Mouse (Mus musculus) liver, embryonic 15.5 days (tissue): ENCODE data around the gene Rtn4ip1. TPM values are rescaled to one million over a fixed set of nuclear protein-coding genes. Genes with fewer than 3 reads are reported as not detected.
A peak's percentile ranks its signal among the peaks of the same experiment; 100 is the strongest.
"Not testable (repeated sequence)": the region's sequence is repeated elsewhere in the genome, so short reads cannot be mapped to it uniquely, and the experiment has no call there.

ENCODE experiments used
- ATAC-seq: fragments of 200-750 bp; cut with Nextera tagmentation; 2 replicates; pipeline ENCODE4 v1.8.0; 2017; ENCODE audit warnings: moderate number of reproducible peaks, mild to moderate bottlenecking, moderate library complexity; ENCODE audit not compliant: insufficient read depth
- H3K27ac ChIP-seq: fragments of 300-500 bp; sonication (generic); replicated peaks from 2 replicates; pipeline ENCODE4 v1.5.1; 2015; ENCODE audit warnings: mild to moderate bottlenecking, inconsistent platforms
- H3K27me3 ChIP-seq: fragments of 300-500 bp; sonication (generic); 2 replicates; pipeline ENCODE4 v1.6.1; 2015; ENCODE audit warnings: mild to moderate bottlenecking, inconsistent platforms
- H3K36me3 ChIP-seq: fragments of 300-500 bp; sonication (generic); replicated peaks from 2 replicates; pipeline ENCODE4 v1.6.1; 2015; ENCODE audit warnings: moderate library complexity, mild to moderate bottlenecking, inconsistent platforms
- H3K4me1 ChIP-seq: fragments of 300-500 bp; sonication (generic); replicated peaks from 2 replicates; pipeline ENCODE4 v1.6.1; 2015; ENCODE audit warnings: inconsistent platforms
- H3K4me2 ChIP-seq: fragments of 300-500 bp; sonication (generic); 2 replicates; pipeline ENCODE4 v1.6.1; 2015; ENCODE audit warnings: moderate library complexity, mild to moderate bottlenecking, inconsistent platforms
- H3K4me3 ChIP-seq: fragments of 300-500 bp; sonication (generic); replicated peaks from 2 replicates; pipeline ENCODE4 v1.5.1; 2015; ENCODE audit warnings: mild to moderate bottlenecking, inconsistent platforms
- H3K9ac ChIP-seq: fragments of 300-500 bp; sonication (generic); 2 replicates; pipeline ENCODE4 v1.6.1; 2015; ENCODE audit warnings: moderate library complexity, mild to moderate bottlenecking, inconsistent platforms
- H3K9me3 ChIP-seq: fragments of 300-500 bp; sonication (generic); replicated peaks from 2 replicates; pipeline ENCODE4 v1.6.1; 2016; ENCODE audit warnings: inconsistent platforms
- whole genome bisulfite sequencing: fragments of 180-500 bp; shearing (Covaris S2); methylation state at CpG from one replicate; pipeline ENCODE4 v1.1.7; 2015; ENCODE audit warnings: mixed read lengths; ENCODE audit not compliant: insufficient replicate concordance; 5-methylcytosine and 5-hydroxymethylcytosine counted together
- polyA plus RNA-seq: library from polyadenylated mRNA; unstranded; fragments of >200 nt; fragmentation: Nextera tagmentation; extraction: Ambion mirVana; gene quantifications from 2 replicates; pipeline ENCODE4 v1.2.1, GENCODE M21; 2015

The Rtn4ip1 gene
- polyA plus RNA-seq, 1 experiment from 2014 or later: 10.4 TPM

DNA sequence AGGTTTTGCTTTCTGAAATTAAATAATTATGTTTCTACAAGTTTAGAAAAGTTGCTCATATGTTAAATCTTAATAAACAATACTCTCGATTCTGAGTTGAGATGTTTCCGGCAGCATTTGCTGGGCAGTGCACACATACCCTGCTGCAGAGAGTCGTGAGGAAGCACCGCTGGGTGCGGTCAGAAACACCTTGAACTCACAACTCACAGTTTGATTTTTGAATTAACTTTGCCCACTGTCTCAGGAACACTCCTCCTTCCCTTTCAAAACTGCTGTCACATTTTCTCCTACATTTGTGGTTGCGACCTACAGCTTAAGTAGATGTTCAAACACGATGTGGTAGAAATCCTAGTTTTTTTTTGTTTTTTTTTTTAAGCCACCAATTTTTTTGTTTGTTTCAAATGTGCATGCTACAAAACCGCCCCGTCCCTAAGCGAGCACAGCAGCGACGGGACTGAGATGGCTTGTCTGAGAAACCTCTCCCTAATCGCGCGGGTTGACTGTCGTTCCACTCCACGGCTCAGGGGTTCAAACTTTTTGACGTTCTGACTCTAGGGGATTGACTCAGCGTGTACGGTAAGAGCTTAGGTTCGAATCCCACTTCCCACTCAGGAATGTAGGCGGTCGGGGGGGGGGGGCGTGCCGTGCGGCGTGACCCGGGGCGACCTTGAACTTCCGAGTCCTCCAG, 580 bp upstream of the Rtn4ip1 start:
- 4% methylated on average over 30 of the region's 30 CpGs for WGBS
- Histone ChIP-seq H3K27me3 (no peaks in the 10 kb centered on the region), H3K4me3 (peak overlapping the region; percentile 93), H3K9ac (peak overlapping the region; percentile 68), H3K4me1 (peaks cover 26% of the 10 kb centered on the region), H3K27ac (0 out of 2 replicates have a peak overlapping the region, but pooled peaks have one; percentile 38), H3K4me2 (peak overlapping the region; percentile 83), H3K9me3 (no peaks in the 10 kb centered on the region), H3K36me3 (no peaks in the 10 kb centered on the region)
- peak; percentile 56 for ATAC-seq

DNA sequence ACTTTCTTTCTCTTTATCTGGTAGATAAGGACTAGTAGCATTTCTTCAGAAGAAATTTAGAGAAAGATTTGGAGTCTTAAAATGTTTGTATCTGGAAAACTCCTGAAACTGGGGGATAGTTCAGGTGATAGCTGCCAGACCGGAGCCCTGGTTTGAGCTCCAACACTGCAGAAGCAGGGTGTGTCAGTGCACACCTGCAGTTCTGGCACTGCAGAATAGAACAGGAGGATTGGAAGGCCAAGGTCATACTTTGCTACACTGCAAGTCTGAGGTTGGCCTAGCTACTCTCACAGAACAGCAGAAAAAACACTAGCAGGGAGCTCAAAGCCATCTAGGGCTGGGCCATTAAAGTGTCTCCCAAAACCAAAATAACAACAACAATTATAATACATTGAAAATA, 3.0 kb downstream of the Rtn4ip1 start:
- no peaks in the 10 kb centered on the region for H3K9me3 ChIP-seq
- H3K36me3 ChIP-seq: no peaks in the 10 kb centered on the region
- no peak overlapping the region for H3K4me2 ChIP-seq
- no peak for ATAC-seq
- H3K4me3 ChIP-seq: no peak overlapping the region
- peaks cover 21% of the 10 kb centered on the region for H3K4me1 ChIP-seq
- no peak overlapping the region for H3K9ac ChIP-seq
- no peaks in the 10 kb centered on the region for H3K27me3 ChIP-seq
- 78% methylated on average over 1 of the region's 1 CpGs for WGBS
- H3K27ac ChIP-seq: no peak overlapping the region

DNA sequence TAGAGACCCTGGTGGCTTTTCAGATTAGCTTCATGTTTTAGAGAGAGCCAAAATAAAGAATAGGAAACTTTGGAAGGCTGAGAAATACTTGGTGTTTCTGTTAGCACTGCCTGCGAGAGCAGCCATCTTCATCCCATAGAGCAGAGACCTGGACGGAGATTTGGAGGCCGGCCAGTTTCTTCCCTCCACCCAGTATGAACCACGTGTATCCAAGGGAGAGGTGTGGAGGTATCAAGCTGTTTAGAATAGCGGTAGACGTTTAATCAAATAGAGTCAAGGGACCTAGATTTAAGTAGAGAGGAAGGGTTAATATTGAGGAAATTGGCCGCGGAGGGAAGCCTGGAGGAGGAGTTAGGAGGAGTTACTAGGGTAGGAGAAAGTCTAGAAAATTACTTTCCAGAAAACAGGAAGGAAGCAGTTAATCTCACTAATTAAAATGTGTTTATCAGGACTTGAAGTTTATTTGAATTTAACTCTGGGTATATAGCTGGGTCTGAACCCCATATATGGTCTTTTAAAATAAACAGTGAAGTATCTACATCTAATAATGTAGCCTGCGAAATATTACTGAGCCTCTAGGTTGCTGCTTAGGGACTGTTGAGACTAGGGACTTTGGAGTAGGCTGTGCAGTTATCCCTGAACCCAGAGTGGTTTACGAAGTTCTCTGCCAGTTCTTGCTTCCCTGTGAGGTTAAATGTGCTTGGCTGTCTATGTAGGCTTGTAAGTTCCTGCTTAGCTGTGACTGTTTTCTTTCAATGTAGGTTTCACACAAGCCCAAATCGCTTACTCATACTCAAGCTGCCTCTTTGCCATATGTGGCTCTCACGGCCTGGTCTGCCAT, 8.6 kb downstream of the Rtn4ip1 start:
- H3K4me2 ChIP-seq: no peak overlapping the region
- H3K36me3 ChIP-seq: peaks cover 6% of the 10 kb centered on the region; the same call in 1 of the 2 replicates
- no peak overlapping the region for H3K4me3 ChIP-seq
- WGBS: 64% methylated on average over 12 of the region's 12 CpGs
- ATAC-seq: no peak
- no peak overlapping the region for H3K27ac ChIP-seq
- H3K27me3 ChIP-seq: no peaks in the 10 kb centered on the region
- 0 out of 2 replicates have a peak, but pooled peaks cover 4% of the 10 kb centered on the region for H3K4me1 ChIP-seq
- no peaks in the 10 kb centered on the region for H3K9me3 ChIP-seq
- no peak overlapping the region for H3K9ac ChIP-seq

DNA sequence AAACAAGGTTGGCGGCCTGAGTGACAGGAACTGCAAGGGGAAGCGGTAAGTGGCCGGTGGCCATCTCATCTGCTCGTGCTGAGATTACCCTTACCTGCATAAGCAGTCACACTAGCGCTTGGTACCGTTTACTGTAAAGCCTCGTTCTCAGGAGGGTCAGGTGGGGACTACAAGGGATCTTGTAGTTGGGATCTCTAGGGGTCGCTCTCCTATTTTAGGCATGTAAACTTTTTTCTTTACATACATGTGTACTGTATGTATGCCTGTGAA, 9.2 kb downstream of the Rtn4ip1 start:
- Histone ChIP-seq H3K4me2 (no peak overlapping the region), H3K27me3 (no peaks in the 10 kb centered on the region), H3K36me3 (peaks cover 6% of the 10 kb centered on the region; the same call in 1 of the 2 replicates), H3K4me3 (no peak overlapping the region), H3K27ac (no peak overlapping the region), H3K9ac (no peak overlapping the region), H3K4me1 (0 out of 2 replicates have a peak, but pooled peaks cover 4% of the 10 kb centered on the region), H3K9me3 (no peaks in the 10 kb centered on the region)
- 66% methylated on average over 8 of the region's 8 CpGs for WGBS
- ATAC-seq: no peak

DNA sequence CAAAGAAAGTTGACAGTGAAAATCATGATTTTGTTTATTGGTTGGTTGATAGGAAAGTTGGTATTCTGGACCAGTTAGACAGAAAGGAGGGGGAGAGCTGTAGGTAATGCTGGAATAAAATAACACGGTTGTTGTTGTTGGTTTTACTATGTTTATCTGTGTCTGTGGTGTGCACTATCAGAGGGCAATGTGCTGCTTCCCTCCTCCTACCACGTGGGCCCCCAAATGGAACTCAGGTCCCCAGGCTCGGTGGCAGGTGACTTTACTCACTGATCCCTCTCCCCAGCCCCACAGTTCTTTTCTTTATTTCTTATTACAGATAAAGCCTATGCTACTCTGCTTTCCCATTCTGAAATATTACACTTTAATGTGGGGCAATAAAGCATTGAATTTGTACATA, 10.6 kb downstream of the Rtn4ip1 start:
- Histone ChIP-seq H3K9ac (no peak overlapping the region), H3K36me3 (peaks cover 6% of the 10 kb centered on the region; the same call in 1 of the 2 replicates), H3K9me3 (no peaks in the 10 kb centered on the region), H3K27ac (no peak overlapping the region), H3K4me3 (no peak overlapping the region), H3K4me1 (0 out of 2 replicates have a peak, but pooled peaks cover 4% of the 10 kb centered on the region), H3K27me3 (no peaks in the 10 kb centered on the region), H3K4me2 (no peak overlapping the region)
- ATAC-seq: no peak
- 17% methylated on average over 3 of the region's 3 CpGs for WGBS

DNA sequence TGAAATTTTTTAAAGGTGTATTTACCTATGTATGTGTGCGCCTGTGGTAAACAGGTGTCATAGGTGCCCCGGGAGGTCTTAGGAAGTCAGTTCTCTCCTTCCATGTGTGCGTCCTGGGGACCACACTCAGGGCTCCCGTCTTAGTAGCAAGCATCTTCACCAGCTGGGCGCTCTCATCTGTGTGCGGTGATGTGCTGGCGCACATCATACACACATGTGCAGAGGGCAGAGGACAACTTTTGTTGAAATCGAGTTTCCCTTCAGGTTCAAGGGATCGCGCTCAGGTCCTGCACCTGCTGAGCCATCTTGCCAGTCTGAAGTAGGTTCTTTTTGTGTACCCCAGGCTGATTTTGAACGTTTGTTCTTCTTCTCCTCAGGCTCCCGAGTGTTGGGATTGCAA, 14.6 kb downstream of the Rtn4ip1 start:
- Histone ChIP-seq H3K27me3 (no peaks in the 10 kb centered on the region), H3K27ac (no peak overlapping the region), H3K4me2 (no peak overlapping the region), H3K9ac (no peak overlapping the region), H3K36me3 (0 out of 2 replicates have a peak, but pooled peaks cover under 1% of the 10 kb centered on the region), H3K4me1 (0 out of 2 replicates have a peak, but pooled peaks cover 4% of the 10 kb centered on the region), H3K4me3 (no peak overlapping the region), H3K9me3 (no peaks in the 10 kb centered on the region)
- no peak for ATAC-seq
- 79% methylated on average over 12 of the region's 12 CpGs for WGBS

DNA sequence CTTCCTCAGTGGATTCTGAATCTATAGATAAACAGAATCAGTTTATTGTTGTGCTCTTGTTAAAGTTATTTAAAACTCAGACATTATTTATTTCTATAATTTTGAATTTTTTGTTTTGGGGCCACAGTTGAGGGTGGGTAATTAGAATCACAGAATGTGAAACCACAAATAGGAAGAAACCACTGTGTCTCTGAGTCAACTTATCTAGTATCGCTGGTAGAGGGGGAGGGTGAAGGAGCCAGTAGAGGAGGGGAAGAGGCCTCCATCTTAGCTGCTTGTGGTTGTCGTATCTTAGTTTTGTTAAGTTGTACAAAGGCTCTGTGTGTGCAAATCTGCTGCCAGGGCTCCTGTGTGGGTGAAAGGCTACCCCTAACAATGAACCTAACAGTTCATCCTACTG, 15.1 kb downstream of the Rtn4ip1 start:
- Histone ChIP-seq H3K36me3 (no peaks in the 10 kb centered on the region), H3K9ac (no peak overlapping the region), H3K4me2 (no peak overlapping the region), H3K4me1 (0 out of 2 replicates have a peak, but pooled peaks cover 4% of the 10 kb centered on the region), H3K4me3 (no peak overlapping the region), H3K27ac (no peak overlapping the region), H3K9me3 (no peaks in the 10 kb centered on the region), H3K27me3 (no peaks in the 10 kb centered on the region)
- no peak for ATAC-seq
- WGBS: 20% methylated on average over 2 of the region's 2 CpGs

DNA sequence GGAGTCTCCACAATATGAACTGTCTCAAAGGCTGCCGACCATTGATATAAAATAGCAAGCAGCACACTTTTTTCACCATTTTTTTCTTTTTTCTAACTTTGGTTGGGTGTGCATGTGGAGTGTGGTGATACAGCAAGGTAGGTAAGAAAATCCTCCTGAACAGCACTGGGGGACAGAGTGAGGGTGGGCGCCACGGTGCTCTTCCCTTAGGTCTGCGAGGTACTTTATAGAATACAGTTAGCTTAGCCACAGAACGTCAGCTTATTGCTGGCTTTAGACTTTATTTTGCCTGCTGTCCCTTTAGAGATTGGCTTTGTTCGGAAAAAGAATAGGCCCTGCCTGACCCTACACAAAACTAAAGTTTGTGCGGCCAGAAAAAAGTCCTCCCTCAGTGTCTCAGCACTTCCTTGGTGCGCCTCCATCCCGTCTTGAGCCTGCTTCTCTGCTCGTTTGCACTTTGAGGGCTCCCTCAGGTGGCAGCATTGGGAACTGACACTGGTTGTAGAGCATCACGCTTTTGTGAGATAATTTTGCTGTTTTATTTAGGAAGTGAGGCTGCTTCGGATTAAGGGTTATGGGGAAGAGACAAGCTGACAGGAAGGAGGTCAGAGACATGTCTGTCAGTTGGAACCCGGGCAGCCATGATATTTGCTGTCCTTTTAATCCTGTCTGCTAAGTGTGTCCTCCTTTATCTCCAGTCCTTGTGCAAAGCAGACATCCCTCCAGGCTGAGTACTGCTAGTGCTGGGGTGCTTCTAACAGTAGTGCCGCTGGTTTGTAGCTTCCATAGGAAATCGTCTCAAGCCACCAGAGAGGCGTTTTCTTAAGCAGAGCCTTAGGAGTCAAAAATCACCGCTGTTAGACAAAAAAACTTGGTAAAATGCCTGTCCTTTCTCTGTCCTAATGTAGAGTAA, 17.3 kb downstream of the Rtn4ip1 start:
- H3K36me3 ChIP-seq: 0 out of 2 replicates have a peak, but pooled peaks cover 4% of the 10 kb centered on the region
- no peaks in the 10 kb centered on the region for H3K4me1 ChIP-seq
- no peak overlapping the region for H3K4me3 ChIP-seq
- no peaks in the 10 kb centered on the region for H3K9me3 ChIP-seq
- WGBS: 40% methylated on average over 17 of the region's 17 CpGs
- no peak overlapping the region for H3K4me2 ChIP-seq
- no peak overlapping the region for H3K9ac ChIP-seq
- H3K27me3 ChIP-seq: no peaks in the 10 kb centered on the region
- H3K27ac ChIP-seq: no peak overlapping the region
- no peak for ATAC-seq

DNA sequence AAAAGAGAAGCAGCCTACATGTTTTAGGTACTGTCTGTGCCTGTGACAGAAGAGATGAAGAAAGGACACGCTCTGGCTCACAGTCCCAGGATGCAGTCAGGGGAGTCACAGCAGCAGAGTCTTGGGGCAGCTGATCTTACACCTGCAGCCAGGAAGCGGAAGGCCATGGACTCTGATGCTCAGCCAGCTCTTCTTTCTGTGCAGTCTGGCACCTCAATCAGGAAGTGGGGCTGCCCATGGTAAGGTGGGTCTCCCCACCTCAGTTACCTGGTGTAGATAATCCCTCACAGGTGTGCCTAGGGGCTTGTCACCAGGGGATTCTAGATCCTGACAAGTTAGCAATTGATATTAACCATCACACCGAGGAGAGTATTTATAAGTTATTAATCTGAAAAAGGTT, 21.5 kb downstream of the Rtn4ip1 start:
- H3K4me1 ChIP-seq: peaks cover 3% of the 10 kb centered on the region; the same call in 1 of the 2 replicates
- 77% methylated on average over 3 of the region's 3 CpGs for WGBS
- no peaks in the 10 kb centered on the region for H3K9me3 ChIP-seq
- H3K36me3 ChIP-seq: 0 out of 2 replicates have a peak, but pooled peaks cover 4% of the 10 kb centered on the region
- no peak overlapping the region for H3K9ac ChIP-seq
- no peak overlapping the region for H3K4me3 ChIP-seq
- no peak overlapping the region for H3K4me2 ChIP-seq
- H3K27me3 ChIP-seq: no peaks in the 10 kb centered on the region
- no peak overlapping the region for H3K27ac ChIP-seq
- ATAC-seq: no peak

DNA sequence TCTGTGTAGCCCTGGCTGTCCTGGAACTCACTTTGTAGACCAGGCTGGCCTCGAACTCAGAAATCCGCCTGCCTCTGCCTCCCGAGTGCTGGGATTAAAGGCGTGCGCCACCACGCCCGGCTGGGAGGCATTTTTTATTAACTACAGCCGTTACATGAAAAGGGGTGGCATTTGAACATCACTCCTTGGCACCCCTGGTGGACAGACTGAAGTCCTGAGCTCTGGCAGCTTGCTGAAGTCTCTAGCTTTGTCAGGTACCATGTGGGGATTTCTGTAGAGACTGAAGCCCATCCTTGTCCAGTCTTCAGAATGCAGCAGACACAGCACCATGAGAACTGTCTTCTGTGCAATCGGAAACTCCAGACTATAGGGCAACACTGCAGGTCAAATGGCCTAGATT, 24.2 kb downstream of the Rtn4ip1 start:
- not testable (repeated sequence) for H3K4me1 ChIP-seq, H3K4me2 ChIP-seq, ATAC-seq, H3K27me3 ChIP-seq, H3K9me3 ChIP-seq, H3K9ac ChIP-seq, H3K27ac ChIP-seq, H3K4me3 ChIP-seq, H3K36me3 ChIP-seq
- 81% methylated on average over 9 of the region's 9 CpGs for WGBS
